Mouse (Mus musculus) kidney, adult 9 months (tissue): Measurements from ENCODE around the gene Lhx6.
"Not testable (repeated sequence)": the region's sequence is repeated elsewhere in the genome, so short reads cannot be mapped to it uniquely, and the experiment has no call there.

Experiments used
- DNase-seq: peaks from one replicate; pipeline ENCODE4 v3.0.0; 2022

Gene Lhx6

DNA sequence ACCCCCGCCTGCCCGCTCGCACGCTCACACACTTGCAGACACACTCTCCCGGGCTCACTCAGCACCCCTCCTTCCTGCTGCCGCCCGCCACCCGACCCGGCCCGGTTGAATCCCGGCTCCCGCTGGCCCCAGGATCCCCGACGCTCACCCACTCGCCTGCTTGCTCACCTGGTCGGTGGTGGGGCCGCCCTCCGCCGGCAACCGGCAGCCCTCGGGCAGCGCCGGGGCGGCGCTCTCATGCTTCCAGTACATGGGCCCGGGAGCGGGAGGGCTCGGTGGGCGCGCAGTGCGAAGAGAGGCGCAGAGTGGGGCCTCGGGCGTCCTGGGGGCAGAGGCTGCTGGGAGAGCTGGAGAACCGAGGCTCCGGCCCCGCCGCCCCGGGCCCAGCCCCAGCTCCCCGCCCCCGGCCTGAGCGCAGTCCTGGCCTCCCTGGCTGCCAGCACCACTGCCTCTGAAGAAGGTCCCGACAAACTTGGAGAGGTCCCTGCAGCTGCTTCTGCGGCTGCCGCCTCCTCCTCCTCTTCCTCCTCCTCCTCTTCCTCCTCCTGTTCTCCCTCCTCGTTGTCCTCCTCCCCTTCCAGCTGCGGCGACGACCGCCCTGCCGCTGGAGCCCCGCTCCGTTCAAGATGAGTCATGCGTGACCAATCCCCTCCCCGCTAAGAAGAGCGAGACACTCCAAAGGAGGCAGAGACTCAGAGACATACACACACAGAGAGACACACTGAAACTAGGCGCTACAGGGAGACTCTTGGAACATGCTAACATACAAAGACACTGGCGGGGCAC lies at the start of gene Lhx6:
TSS of gene Lhx6 (minus strand) at position 453 of the 786 bp plus-strand sequence.
- no peak for DNase-seq

- DNase-seq: not testable (repeated sequence)
Measured at GRCm38 (mm10) chr2:36152401-36152800, 47.2 kb upstream of the Lhx6 start.

GRCm38 (mm10) chr2:36148876-36149365 lies 43.7 kb upstream of the Lhx6 start:
- DNase-seq: no peak

DNA sequence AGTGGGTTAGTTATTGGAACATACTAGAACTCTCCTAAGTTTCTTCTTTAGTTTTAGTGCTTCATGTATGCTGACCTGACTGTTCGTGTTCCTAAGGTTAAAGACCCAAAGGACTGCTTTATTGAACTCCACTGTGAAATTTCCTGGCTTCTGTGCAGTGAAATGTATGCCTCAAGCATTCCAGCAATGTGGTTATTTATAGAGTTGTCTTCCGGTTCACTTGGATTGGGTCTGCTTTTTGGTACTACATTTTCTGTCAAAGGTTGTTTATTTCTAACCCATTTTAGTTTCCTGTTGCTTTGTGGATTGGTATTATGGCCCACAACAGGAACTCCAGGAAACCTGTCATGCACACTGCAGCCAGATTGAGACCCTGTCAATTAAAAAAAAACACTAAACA lies 33.9 kb upstream of the Lhx6 start:
- DNase-seq: no peak

- DNase-seq: peak; percentile 95
Measured at GRCm38 (mm10) chr2:36136300-36136941, 31.2 kb upstream of the Lhx6 start, which contains the start of the genes Mrrf and Rbm18. Gene Mrrf, plus strand, starts transcription at chr2:36136389. Gene Rbm18, minus strand, starts transcription at chr2:36136773.

GRCm38 (mm10) chr2:36135887-36136286 lies 30.7 kb upstream of the Lhx6 start:
- no peak for DNase-seq

DNA sequence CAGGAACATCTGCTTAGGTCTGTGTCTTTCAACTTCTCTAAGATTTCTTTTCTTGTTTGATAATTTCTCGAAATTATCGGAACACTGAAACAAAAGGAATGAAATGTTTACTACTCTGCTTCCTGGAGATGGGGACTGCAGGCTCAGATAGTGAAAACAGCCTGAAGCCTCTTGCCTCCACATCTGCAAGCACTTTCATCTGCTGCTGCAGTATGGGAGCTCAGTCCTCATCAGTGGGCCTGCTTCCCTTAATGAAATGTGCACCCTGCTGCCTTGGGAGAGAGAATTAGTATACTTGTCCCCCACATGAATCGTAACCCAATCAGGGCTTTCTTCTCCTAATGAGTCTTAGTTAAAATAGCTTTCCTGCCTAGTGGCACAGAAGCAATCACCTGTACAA lies 23.8 kb upstream of the Lhx6 start:
- no peak for DNase-seq

DNA sequence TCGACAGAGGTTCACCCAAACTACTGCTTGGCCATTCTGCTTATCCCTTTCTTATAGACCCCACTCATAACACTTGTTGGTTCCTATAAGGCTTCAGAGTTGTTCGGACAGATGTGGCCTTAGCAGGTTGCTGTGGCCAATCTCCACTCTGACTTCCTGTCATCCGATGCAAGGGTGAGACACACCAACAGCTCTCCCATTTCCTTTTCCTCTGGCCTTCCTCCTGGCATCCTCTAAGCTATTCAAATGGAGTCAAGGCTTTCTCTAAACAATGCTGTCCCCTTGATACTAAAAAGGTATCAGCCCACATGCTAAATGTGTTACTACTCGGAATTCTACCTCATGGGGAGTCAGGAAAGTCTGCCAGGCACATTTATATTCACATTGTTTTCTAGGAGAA lies 22.8 kb upstream of the Lhx6 start:
- DNase-seq: peak; percentile 26

DNA sequence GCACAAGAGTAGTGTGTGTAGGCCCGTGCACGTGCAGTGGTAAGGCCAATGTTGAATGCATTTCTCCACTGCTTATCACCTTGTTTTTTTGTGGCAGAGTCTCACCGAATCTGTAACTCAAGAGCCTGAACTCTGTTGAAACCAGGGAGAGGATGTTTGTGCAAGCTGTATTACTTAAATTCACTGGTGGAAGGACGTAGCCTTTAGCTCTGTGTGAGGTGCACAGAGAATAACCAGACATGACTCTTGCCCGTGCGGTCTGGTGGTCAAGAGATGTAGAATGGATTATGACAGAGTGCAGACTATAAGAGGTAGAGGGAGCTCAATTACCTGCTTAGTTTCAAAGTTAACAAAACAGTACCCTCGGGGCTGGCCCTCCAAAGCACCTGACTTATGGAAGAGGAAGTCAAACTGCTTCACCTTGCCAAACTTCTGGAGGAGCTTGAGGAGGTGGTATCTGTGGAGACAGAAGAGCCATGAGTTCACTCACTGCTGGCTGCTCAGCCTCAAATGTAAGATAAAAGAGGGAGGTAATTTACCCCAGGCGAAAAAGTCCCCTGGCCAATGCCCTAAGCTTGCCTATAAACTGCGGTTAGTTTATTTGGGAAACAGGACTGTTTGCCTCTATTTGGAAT lies 21.7 kb upstream of the Lhx6 start:
- no peak for DNase-seq

DNA sequence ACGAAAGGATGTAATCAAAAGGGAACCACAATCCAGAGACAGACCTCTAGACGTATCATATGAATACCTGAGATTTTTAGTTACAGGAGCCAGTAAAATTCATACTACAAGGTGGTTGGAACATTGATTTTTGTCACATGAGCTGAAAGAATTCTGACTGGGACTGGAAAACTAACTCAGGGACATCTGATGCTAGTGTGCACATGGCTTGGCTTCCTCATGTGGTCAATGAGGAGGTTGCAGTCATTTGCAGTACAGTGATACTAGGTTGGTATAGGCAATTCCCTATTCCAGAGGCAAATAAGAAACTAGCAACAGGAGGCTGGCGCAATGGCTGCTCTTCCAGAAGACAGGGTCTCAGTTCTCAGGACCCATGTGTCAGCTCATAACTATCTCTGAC lies 7.4 kb upstream of the Lhx6 start:
- DNase-seq: no peak

GRCm38 (mm10) chr2:36108615-36109014 lies 3.4 kb upstream of the Lhx6 start:
- DNase-seq: no peak

DNA sequence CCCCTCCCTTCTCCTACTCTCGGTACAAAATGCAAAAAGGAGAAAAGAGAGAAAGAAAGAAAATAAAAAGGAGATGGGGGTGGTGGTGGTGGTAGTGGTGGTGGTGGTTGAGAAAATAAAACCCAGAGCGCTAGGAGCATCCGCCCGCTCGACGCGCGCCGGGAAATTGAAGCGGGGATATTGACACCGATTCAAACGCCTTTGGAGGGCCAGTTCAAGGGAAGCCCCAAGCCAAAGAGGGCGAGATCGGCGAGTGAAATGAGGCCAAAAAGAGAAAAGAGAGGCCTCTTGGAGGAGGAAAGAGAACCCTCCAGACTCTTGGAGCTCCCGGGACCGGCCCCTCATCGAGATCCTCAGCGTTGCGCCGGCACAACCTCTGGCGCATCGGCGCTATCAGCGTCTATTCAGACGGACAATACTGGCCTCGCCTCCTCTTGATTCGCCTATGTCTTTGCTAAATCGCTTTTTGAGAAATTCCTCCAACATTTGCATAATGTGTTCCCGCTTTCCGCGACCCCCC lies 712 bp downstream of the Lhx6 start:
- DNase-seq: no peak

- DNase-seq: no peak
Measured at GRCm38 (mm10) chr2:36103555-36104367, 1.4 kb downstream of the Lhx6 start.

- no peak for DNase-seq
Measured at GRCm38 (mm10) chr2:36103069-36103554, 2.1 kb downstream of the Lhx6 start.

DNA sequence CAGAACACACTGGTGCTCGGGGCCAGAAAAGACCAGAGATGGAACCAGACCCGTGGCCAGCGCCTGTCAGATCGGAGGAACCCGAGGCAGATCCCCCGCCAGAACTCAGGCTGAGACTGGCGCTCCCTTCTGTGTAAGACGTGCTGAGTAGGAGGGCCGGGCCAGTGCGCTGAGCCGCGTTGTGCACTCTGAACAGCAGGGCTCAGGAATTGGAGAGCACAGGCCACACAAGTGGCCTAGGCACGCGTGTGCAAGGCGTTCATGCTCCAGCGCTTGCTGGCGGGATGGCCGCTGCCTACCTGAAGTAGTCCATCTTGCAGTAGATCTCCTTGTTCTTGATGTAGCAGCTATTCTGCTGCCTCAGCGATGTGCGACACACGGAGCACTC lies 2.7 kb downstream of the Lhx6 start:
- DNase-seq: no peak

DNA sequence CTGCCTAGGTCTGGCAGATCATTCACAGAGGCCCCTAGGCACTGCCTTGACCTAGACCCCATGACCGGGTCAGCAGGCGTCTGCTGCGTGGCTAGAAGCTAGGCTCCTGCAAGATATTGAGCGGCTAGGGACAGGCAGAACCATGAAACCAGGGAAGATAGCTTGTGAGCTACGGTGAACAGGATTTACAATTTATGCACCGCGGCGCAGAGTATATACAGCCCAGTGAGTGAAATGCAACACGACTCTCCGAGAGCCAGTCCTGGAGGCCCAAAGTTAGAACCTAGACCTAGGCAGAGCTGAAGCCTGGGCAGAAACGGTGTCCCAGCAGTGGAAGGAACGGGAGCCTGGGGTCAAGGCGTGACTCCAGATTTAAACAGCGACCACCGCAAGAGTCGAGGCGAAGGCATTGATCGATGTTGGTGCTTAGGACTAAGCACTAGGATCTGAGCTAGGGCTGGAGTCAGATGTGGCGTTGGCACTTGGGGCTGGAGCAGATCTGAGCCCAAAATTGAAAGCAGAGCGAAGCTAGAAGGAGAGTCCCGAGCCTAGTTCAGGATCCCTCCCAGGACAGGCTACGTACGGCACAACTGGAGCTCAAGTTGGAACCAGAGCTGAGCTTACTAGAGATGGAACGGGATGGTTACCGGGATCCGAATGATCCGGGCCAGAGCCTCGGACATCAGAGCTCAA lies 3.2 kb downstream of the Lhx6 start:
- no peak for DNase-seq

DNA sequence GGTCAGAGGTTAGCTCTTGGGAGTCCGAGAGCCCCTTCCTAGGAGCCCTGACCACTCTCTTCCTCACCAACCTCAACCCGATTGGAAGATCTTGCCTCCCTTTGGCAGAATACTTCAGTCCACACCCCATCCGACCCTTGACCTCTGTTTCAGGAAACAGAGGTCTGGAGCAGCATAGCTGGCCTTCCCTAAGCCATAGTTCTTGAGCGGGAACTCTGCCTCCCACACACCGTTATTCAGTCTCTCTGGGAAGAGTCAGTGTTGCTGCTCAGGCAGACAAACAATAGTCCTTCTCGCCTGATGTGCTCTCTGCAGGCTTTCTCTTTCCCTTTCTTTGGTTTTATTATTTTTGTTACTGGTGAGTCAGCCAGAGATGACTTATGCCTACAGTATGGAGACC lies 5.5 kb downstream of the Lhx6 start:
- DNase-seq: no peak

DNA sequence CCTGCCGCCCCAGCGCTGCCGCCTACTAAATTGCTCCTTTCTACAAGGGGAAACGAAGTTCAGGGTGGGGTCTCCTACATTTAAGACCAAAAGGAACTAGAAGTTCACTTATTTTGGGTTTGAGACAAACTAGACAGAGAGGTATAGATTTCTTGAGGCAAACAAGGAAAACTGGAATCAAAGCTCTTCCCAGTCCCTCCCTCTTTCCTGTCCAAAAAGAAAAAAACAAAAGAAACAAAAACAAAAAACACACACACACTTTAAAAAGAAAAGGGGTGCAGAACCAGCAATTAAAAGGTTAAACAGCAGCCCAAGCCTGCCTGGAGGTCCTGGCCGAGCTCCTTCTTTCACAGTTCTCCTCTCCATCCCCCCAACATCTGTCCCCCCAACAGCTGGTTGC lies 7.2 kb downstream of the Lhx6 start:
- DNase-seq: no peak

GRCm38 (mm10) chr2:36097129-36097815 lies 7.9 kb downstream of the Lhx6 start:
- no peak for DNase-seq

GRCm38 (mm10) chr2:36093914-36094475 lies 11.2 kb downstream of the Lhx6 start:
- no peak for DNase-seq

GRCm38 (mm10) chr2:36093301-36093700 lies 11.9 kb downstream of the Lhx6 start:
- no peak for DNase-seq
